Mouse (Mus musculus) gonadal fat pad, adult 2 months (tissue): ENCODE results near the gene A630095E13Rik. TPM values are rescaled to one million over a fixed set of nuclear protein-coding genes. Genes with fewer than 3 reads are reported as not detected.
"Not testable (repeated sequence)": the region's sequence is repeated elsewhere in the genome, so short reads cannot be mapped to it uniquely, and the experiment has no call there.

ENCODE experiments used
- DNase-seq: peaks from one replicate; pipeline ENCODE4 v3.0.0-alpha.2; 2012; ENCODE audit warnings: low read depth
- polyA plus RNA-seq: library from polyadenylated mRNA; depleted of rRNA; stranded (reverse); fragments of >200 nt; gene quantifications from 2 replicates; pipeline ENCODE4 v1.2.3, GENCODE M21; 2012; rRNA removed

A630095E13Rik gene
- 1.9 TPM in 1 of 2 replicates, not detected in the other for polyA plus RNA-seq

DNA sequence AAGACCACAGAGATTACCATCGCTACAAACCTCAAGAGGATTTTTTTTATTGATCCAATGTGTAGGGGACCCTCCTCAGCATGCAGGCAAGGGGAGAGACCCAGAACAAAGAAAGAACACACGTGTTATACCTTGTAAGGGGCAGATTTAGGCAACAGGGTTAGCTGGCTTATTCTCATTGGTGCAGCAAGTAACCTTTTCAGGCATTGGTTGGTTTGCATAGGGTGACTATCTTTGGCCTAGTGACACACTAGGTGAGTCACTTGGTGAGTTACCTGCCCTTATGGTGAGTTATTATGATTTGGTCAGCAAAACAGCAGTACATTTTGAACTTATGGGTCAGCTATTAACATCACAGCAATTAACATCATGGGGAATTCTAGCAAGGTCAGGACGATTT, at the start of gene A630095E13Rik:
Gene A630095E13Rik (minus strand): TSS at position 101 of the 400 bp plus-strand sequence.
- DNase-seq, result not testable (repeated sequence)

DNA sequence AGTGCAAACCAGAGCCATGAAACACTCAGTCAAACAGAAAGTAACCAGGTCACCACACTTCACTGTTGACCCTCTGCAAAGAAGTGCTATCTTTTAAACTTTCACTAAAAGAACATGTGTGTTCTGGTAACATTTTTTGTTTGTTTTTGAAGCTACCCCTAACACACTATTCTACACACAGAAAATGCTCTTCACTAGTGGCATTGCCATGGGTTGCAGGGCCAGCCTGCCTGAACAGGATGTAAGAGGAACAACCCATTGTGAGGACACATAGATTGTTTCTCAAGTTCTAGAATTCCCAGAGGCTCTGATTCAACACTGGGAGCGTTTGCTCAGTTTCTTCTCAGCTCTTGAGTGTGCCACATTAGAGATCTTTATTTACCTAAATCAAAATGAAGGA, 49.7 kb upstream of the A630095E13Rik start, which contains the start of gene Acrv1:
Gene Acrv1 (plus strand): TSS at position 301 of the 400 bp plus-strand sequence.
- no peak for DNase-seq

DNA sequence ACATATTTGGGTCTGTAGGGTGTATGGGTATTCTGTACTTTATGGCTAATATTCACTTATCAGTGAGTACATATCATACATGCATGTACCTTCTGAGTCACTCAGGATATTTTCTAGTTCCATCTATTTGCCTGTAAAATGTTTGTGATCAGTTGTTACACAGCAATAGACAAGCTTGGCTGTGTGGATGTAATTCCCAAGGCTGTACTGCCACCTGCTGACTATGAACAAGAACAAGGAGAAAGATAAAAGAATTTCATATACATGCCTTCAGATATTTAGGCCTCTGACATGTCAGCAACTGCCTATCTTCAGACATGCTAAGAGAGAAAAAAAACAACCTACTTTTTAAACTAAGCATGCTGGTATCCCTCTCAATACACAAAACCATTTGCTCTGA, 44.2 kb upstream of the A630095E13Rik start:
- DNase-seq, result no peak

DNA sequence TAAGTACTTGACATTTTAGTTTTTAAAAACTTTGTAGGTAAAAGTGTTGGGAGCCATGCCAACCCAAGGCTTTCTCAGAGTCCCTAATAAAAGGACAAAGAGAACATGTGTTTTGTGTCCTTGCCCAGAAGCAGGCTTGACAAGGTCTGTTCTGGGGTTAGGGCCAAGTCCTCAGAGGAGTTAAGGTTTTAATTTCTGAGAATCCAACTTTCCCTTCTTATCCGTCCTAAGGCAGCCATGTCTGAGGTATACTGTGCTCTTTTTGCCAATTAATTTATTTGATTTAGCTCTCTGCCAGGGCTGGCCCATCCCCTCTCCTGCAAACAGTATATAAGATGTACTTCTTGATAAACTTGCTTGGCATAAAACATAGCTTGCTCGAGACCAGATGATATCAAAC, 38.2 kb upstream of the A630095E13Rik start:
- DNase-seq, result peak; percentile 38

Other genes with a start within 250 kb of the A630095E13Rik start
- not detected in 2 replicates for gene Gm7257, start 211.5 kb downstream of the A630095E13Rik start, polyA plus RNA-seq
- not detected in 2 replicates for gene Gm9513, start 167.7 kb downstream of the A630095E13Rik start, polyA plus RNA-seq
- 0.55 TPM in 1 of 2 replicates, not detected in the other for gene Gm5615, start 101.4 kb downstream of the A630095E13Rik start, polyA plus RNA-seq
- gene Gm17689, start 60.7 kb downstream of the A630095E13Rik start, polyA plus RNA-seq, result not detected in 2 replicates
- 0.55 and 0.93 TPM in 2 replicates for gene Acrv1, start 49.8 kb upstream of the A630095E13Rik start, polyA plus RNA-seq
- 0.49 and 0.70 TPM in 2 replicates for gene Chek1, start 83.7 kb upstream of the A630095E13Rik start, polyA plus RNA-seq
- gene Stt3a, start 124.3 kb upstream of the A630095E13Rik start, polyA plus RNA-seq, result 363 and 484 TPM in 2 replicates
- 72.9 and 82.1 TPM in 2 replicates for gene Ei24, start 154.0 kb upstream of the A630095E13Rik start, polyA plus RNA-seq
- 3.0 and 4.0 TPM in 2 replicates for gene Fez1, start 178.5 kb upstream of the A630095E13Rik start, polyA plus RNA-seq